Mouse (Mus musculus) spleen, postnatal 0 days (tissue): ENCODE data around the gene Chrnb4. TPM values are rescaled to one million over a fixed set of nuclear protein-coding genes. Genes with fewer than 3 reads are reported as not detected.

Source experiments
- polyA plus RNA-seq: library from polyadenylated mRNA; unstranded; fragments of >200 nt; fragmentation: Nextera tagmentation; extraction: Ambion mirVana; gene quantifications from 2 replicates; pipeline ENCODE4 v1.2.1, GENCODE M21; 2015

The Chrnb4 gene
- polyA plus RNA-seq = not detected in 2 replicates

GRCm38 (mm10) chr9:55048211-55048880, at the start of gene Chrnb4:
Gene Chrnb4, minus strand, starts transcription at chr9:55048779.

GRCm38 (mm10) chr9:55026275-55026663, 22.3 kb downstream of the Chrnb4 start, which contains the start of gene Chrna3:
Gene Chrna3, minus strand, starts transcription at chr9:55026562.

GRCm38 (mm10) chr9:54980674-54981073, 67.9 kb downstream of the Chrnb4 start, which contains the start of gene Chrna5:
Gene Chrna5, plus strand, starts transcription at chr9:54980880.

Other genes with a start within 250 kb of the Chrnb4 start
- 11.2 and 12.9 TPM in 2 replicates for gene Ireb2, start 185.0 kb downstream of the Chrnb4 start, polyA plus RNA-seq
- gene Hykk, start 131.5 kb downstream of the Chrnb4 start, polyA plus RNA-seq = 0.93 and 1.1 TPM in 2 replicates
- 168 and 172 TPM in 2 replicates for gene Psma4, start 98.0 kb downstream of the Chrnb4 start, polyA plus RNA-seq
- gene AY074887, start 97.8 kb downstream of the Chrnb4 start, polyA plus RNA-seq = 0.32 and 0.81 TPM in 2 replicates
- gene Chrna5, start 67.9 kb downstream of the Chrnb4 start, polyA plus RNA-seq = not detected in 2 replicates
- not detected in 2 replicates for gene Chrna3, start 22.2 kb downstream of the Chrnb4 start, polyA plus RNA-seq
- gene Ube2q2, start 100.1 kb upstream of the Chrnb4 start, polyA plus RNA-seq = 18.5 and 20.9 TPM in 2 replicates
- gene Fbxo22, start 160.1 kb upstream of the Chrnb4 start, polyA plus RNA-seq = 21.5 and 22.8 TPM in 2 replicates